Mouse (Mus musculus) megakaryocyte, embryonic 14.5 days (primary cell): ENCODE data around the gene Dusp16.

ENCODE experiments used
- FLI1 ChIP-seq: IDR thresholded peaks from 2 replicates; pipeline ENCODE4 v1.6.1; 2012; ENCODE audit warnings: low read length, inconsistent platforms, mixed read lengths
- GATA1 ChIP-seq: IDR thresholded peaks from 3 replicates; pipeline ENCODE4 v1.6.1; 2012; ENCODE audit warnings: mixed read lengths, low read length, inconsistent platforms, borderline replicate concordance

DNA sequence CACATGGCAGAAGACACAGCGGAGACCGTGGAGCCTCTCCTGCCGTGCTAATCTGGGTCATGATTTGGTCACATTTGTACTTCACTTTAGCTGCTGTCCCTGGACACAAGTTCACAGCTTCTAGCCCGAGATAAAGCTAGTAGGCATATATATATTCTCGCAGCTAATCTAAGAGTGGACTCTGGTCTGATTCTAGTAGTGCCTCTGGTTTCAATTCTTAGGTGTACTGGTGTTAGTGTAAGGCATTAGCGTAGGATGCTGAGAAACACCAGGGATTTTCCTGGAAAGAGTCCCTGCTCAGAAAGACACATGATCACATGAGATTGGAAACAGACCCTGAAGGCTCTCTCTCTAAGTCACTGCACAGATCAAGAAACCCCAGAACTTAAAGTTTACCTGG, 97.9 kb downstream of the Dusp16 start:
- no peak for TF ChIP-seq GATA1
- no peak for TF ChIP-seq FLI1
